Mouse (Mus musculus) leukemia stem cell, adult 10-12 weeks (primary cell): ENCODE results near the gene Psph. TPM values are rescaled to one million over a fixed set of nuclear protein-coding genes. Genes with fewer than 3 reads are reported as not detected.

Source experiments
- polyA plus RNA-seq: library from polyadenylated mRNA; stranded (reverse); fragments of >175 nt; gene quantifications from 2 replicates; pipeline ENCODE4 v1.2.3, GENCODE M21; 2012; ENCODE audit warnings: low replicate concordance

Gene Psph
- polyA plus RNA-seq, result 8.6 and 40.6 TPM in 2 replicates

DNA sequence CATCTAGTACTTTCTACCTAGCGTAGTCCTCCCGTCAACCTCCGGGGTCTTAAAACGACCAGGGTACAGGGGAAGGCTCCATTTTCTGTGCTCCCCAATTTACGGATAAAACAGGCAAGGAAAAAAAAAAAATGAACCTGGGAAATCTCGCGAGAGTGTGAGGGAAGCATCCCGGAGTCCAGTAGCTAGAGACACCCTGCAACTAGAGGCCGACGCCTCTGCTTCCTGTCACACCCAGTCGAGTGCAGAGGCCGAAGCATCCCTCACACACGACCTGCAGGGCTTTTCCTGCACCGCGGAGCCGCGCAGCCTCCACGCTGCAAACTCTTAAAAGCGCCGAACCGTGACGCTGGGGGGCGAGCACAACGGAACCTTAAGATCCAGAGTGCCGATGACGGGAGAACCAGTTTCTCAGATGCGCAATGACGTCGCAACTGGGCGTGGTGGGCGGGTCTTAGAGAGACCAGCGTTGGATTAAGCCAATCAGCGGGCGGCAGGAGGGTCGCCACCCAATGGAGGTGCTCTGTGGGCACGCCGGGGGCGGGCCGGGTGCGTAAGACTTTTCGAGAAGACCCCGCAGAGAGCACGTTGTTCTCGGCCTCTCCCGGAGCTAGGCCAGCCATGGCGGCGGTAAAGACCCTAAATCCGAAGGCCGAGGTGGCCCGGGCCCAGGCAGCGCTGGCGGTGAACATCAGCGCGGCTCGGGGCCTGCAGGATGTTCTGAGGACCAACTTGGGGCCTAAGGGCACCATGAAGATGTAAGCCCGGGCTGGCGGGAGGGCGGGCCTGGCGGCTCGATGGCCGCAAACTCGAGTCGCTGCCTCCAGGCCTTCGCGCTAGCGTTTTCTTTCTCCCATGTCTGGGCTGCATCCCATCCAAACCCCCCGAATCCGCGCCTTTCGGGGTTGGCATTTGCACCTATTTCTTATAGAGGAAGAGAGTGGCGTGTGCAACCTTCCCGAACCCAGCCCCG lies at the start of gene Psph:
Gene Psph (minus strand): TSS at position 632 of the 973 bp plus-strand sequence.

GRCm38 (mm10) chr5:129724834-129725773 lies 62.1 kb downstream of the Psph start, which contains the start of gene Nipsnap2:
Nipsnap2 (plus strand) TSS chr5:129725063.

Other genes starting within 250 kb of the Psph start
- gene Mmp17, start 203.3 kb downstream of the Psph start, polyA plus RNA-seq, result 0.62 and 1.0 TPM in 2 replicates
- 0.05 and 0.08 TPM in 2 replicates for gene Zfp11, start 117.3 kb downstream of the Psph start, polyA plus RNA-seq
- not detected in 2 replicates for gene Sept14, start 78.9 kb downstream of the Psph start, polyA plus RNA-seq
- 6.7 and 12.7 TPM in 2 replicates for gene Mrps17, start 72.0 kb downstream of the Psph start, polyA plus RNA-seq
- gene Nipsnap2, start 62.4 kb downstream of the Psph start, polyA plus RNA-seq, result 7.2 and 9.7 TPM in 2 replicates
- 4.0 and 9.3 TPM in 2 replicates for gene Sumf2, start 59.5 kb upstream of the Psph start, polyA plus RNA-seq
- gene Chchd2, start 100.0 kb upstream of the Psph start, polyA plus RNA-seq, result 543 and 642 TPM in 2 replicates
- 3.4 and 48.5 TPM in 2 replicates for gene Zbed5, start 108.3 kb upstream of the Psph start, polyA plus RNA-seq
- 0.10 TPM in 1 of 2 replicates, not detected in the other for gene Phkg1, start 111.1 kb upstream of the Psph start, polyA plus RNA-seq
- 1.7 TPM in 2 replicates for gene Nupr1l, start 121.1 kb upstream of the Psph start, polyA plus RNA-seq
- 19.6 and 19.7 TPM in 2 replicates for gene Vkorc1l1, start 154.5 kb upstream of the Psph start, polyA plus RNA-seq
- gene Gusb, start 215.6 kb upstream of the Psph start, polyA plus RNA-seq, result 18.1 and 22.7 TPM in 2 replicates
- gene Asl, start 241.8 kb upstream of the Psph start, polyA plus RNA-seq, result 7.4 and 8.3 TPM in 2 replicates
- gene Crcp, start 241.8 kb upstream of the Psph start, polyA plus RNA-seq, result 5.0 and 7.4 TPM in 2 replicates